Mouse (Mus musculus) heart, embryonic 15.5 days (tissue): ENCODE measurements around the gene Usp30. TPM values are rescaled to one million over a fixed set of nuclear protein-coding genes. Genes with fewer than 3 reads are reported as not detected.

Experiments used
- ATAC-seq: fragments of 200-750 bp; cut with Nextera tagmentation; replicated peaks from 2 replicates; pipeline ENCODE4 v1.8.0; 2017; ENCODE audit warnings: low read depth, moderate TSS enrichment; ENCODE audit not compliant: insufficient number of reproducible peaks, insufficient read depth, low FRiP score
- H3K27ac ChIP-seq: fragments of 300-500 bp; sonication (generic); 2 replicates; pipeline ENCODE4 v1.5.1; 2015; ENCODE audit warnings: mild to moderate bottlenecking, inconsistent platforms
- H3K27me3 ChIP-seq: fragments of 300-500 bp; sonication (generic); 2 replicates; pipeline ENCODE4 v1.6.1; 2015; ENCODE audit warnings: inconsistent platforms
- H3K36me3 ChIP-seq: fragments of 300-500 bp; sonication (generic); 2 replicates; pipeline ENCODE4 v1.6.1; 2015; ENCODE audit warnings: mild to moderate bottlenecking, inconsistent platforms
- H3K4me1 ChIP-seq: fragments of 300-500 bp; sonication (generic); replicated peaks from 2 replicates; pipeline ENCODE4 v1.6.1; 2015; ENCODE audit warnings: inconsistent platforms
- H3K4me2 ChIP-seq: fragments of 300-500 bp; sonication (generic); 2 replicates; pipeline ENCODE4 v1.6.1; 2015; ENCODE audit warnings: inconsistent platforms, mild to moderate bottlenecking, moderate library complexity
- H3K4me3 ChIP-seq: fragments of 300-500 bp; sonication (generic); 2 replicates; pipeline ENCODE4 v1.5.1; 2015; ENCODE audit warnings: mild to moderate bottlenecking, inconsistent platforms
- H3K9ac ChIP-seq: fragments of 300-500 bp; sonication (generic); 2 replicates; pipeline ENCODE4 v1.6.1; 2015; ENCODE audit warnings: mild to moderate bottlenecking, inconsistent platforms
- H3K9me3 ChIP-seq: fragments of 300-500 bp; sonication (generic); replicated peaks from 2 replicates; pipeline ENCODE4 v1.6.1; 2016; ENCODE audit warnings: inconsistent platforms
- WGBS: fragments of 180-500 bp; shearing (Covaris S2); methylation state at CpG from one replicate; pipeline ENCODE4 v1.1.7; 2015; ENCODE audit warnings: mixed read lengths; 5-methylcytosine and 5-hydroxymethylcytosine counted together
- polyA plus RNA-seq: library from polyadenylated mRNA; unstranded; fragments of >200 nt; fragmentation: Nextera tagmentation; extraction: Ambion mirVana; gene quantifications from 2 replicates; pipeline ENCODE4 v1.2.1, GENCODE M21; 2015

Gene Usp30
- polyA plus RNA-seq, result 7.8 and 8.9 TPM in 2 replicates

DNA sequence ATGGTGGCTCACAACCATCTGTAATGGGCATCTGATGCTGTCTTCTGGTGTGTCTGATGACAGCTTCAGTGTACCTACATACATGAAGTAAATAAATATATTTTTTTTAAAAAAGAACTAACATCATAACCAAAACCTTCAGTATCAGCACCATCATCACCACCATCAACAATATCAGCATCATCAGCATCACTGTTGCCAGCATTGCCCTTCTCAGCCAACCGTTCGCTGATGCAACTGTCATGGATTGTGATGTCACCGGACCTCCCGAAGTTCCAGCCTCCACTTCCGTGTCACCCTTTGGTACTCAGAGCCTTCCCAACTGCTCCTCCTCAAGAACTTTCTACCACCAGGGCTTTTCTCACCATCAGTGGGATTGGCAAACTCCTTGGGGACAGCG lies at the start of gene Usp30:
Gene Usp30, plus strand, starts transcription at position 301 of the 400 bp plus-strand sequence.
- Histone ChIP-seq H3K4me2 (no peak within 1 kb of the TSS), H3K9ac (no peak within 1 kb of the TSS), H3K36me3 (no peaks in the 10 kb centered on the region), H3K27ac (no peak within 1 kb of the TSS), H3K9me3 (no peaks in the 10 kb centered on the region), H3K4me3 (no peak within 1 kb of the TSS), H3K4me1 (no peaks in the 10 kb centered on the region), H3K27me3 (no peaks in the 10 kb centered on the region)
- WGBS, result 89% methylated on average over 6 of the region's 6 CpGs
- no peak for ATAC-seq

- Histone ChIP-seq H3K27ac (no peak overlapping the region), H3K9ac (no peak overlapping the region), H3K4me2 (no peak overlapping the region), H3K27me3 (0 out of 2 replicates have a peak, but pooled peaks cover 5% of the 10 kb centered on the region), H3K36me3 (no peaks in the 10 kb centered on the region), H3K4me1 (no peaks in the 10 kb centered on the region), H3K9me3 (no peaks in the 10 kb centered on the region), H3K4me3 (no peak overlapping the region)
- whole genome bisulfite sequencing, result 51% methylated on average over 6 of the region's 6 CpGs
- ATAC-seq, result no peak
These were observed 40.9 kb upstream of the Usp30 start for GRCm38 (mm10) chr5:114024390-114024789.

DNA sequence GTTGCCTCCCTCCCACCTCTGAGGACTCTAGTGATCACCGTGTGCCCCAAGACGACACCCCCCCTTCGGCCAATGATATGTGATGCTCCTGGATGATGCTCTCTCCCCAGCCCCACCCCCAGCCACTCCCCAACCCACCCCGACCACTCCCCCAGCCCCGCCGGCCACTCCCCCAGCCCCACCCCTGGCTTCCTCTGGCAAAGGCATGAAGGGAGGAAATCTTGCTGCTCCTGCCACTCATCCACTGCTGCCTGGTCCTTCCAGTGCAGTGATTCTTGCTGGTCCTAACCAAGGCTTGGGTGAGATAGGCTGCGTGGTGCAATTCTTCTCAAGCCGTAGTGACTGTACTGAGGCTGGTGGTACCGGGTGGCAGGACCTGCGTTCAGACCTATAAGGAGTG lies 40.4 kb upstream of the Usp30 start:
- no peak for ATAC-seq
- no peaks in the 10 kb centered on the region for H3K9me3 ChIP-seq
- 6% methylated on average over 10 of the region's 10 CpGs for WGBS

DNA sequence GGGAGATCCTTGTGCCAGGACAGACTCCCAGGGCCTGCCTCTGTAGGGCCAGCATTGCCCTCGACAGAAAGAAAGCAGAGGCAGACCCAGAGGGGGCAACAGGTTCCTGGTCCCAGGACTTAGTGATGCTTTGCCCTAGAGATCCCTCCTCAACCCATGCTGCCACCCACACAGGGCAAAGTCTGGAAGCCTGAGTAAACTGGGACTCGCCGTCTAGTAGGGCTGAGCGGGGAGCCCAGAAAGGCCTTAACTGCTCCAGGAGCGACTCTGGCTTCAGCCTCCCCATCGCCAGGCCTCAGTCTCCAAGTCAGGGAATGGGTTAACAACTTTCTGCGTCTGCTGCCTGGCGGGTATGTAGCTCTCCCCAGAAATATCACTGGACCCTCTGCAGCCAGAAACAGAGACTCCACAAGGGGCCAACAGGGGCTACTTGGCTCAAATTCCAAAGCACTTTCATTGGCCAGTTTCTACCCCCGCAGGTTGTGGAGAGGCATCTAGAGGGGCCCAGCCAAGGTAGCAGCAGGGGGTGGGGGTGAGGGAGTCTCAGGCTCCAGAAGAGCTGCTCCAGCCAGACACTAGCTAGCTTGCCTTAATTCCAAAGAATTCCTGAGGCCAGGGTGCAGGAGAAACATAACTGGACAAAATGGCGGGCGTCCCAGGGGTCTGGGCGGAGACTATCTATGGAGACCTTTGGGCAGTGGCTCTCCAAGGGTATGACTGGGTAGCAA lies 37.9 kb upstream of the Usp30 start:
- Histone ChIP-seq H3K27me3 (0 out of 2 replicates have a peak, but pooled peaks cover 5% of the 10 kb centered on the region), H3K4me2 (no peak overlapping the region), H3K9ac (no peak overlapping the region), H3K4me1 (no peaks in the 10 kb centered on the region), H3K9me3 (no peaks in the 10 kb centered on the region), H3K36me3 (no peaks in the 10 kb centered on the region), H3K4me3 (no peak overlapping the region), H3K27ac (no peak overlapping the region)
- no peak for ATAC-seq
- WGBS, result 82% methylated on average over 12 of the region's 12 CpGs

More for the DNA sequence above, 40.4 kb upstream of the Usp30 start:
- no peak overlapping the region for H3K9ac ChIP-seq
- H3K4me1 ChIP-seq, result no peaks in the 10 kb centered on the region
- H3K4me3 ChIP-seq, result no peak overlapping the region
- H3K36me3 ChIP-seq, result no peaks in the 10 kb centered on the region
- no peak overlapping the region for H3K27ac ChIP-seq
- H3K27me3 ChIP-seq, result 0 out of 2 replicates have a peak, but pooled peaks cover 5% of the 10 kb centered on the region
- H3K4me2 ChIP-seq, result no peak overlapping the region

DNA sequence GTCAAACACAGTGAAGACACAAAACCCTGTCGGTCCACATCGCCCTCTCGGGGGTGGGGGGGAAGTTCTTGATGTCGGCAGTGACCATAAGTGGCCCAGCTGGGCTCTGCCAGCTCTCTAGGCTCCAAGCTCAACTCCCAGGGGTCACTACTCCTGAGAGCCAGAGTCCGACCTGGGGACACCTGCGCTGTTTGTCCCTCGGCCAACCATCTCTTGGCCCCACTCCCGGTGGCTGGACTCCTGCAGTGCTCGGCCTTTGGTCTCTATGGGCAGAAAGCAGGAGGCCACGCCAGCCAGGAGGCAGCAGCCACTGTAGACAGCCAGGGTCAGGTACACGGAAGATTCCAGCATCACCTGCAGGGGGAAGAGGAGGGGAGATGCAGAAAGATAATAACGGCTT lies 37.1 kb upstream of the Usp30 start:
- ATAC-seq, result no peak
- H3K9ac ChIP-seq, result no peak overlapping the region
- no peaks in the 10 kb centered on the region for H3K9me3 ChIP-seq
- no peak overlapping the region for H3K27ac ChIP-seq
- no peaks in the 10 kb centered on the region for H3K36me3 ChIP-seq
- 0 out of 2 replicates have a peak, but pooled peaks cover 5% of the 10 kb centered on the region for H3K27me3 ChIP-seq
- H3K4me3 ChIP-seq, result no peak overlapping the region
- H3K4me2 ChIP-seq, result no peak overlapping the region
- H3K4me1 ChIP-seq, result no peaks in the 10 kb centered on the region
- WGBS, result 83% methylated on average over 12 of the region's 12 CpGs

- Histone ChIP-seq H3K4me2 (no peak overlapping the region), H3K27ac (no peak overlapping the region), H3K27me3 (0 out of 2 replicates have a peak, but pooled peaks cover 5% of the 10 kb centered on the region), H3K36me3 (no peaks in the 10 kb centered on the region), H3K4me3 (no peak overlapping the region), H3K9me3 (no peaks in the 10 kb centered on the region), H3K4me1 (no peaks in the 10 kb centered on the region), H3K9ac (no peak overlapping the region)
- 80% methylated on average over 12 of the region's 12 CpGs for WGBS
- no peak for ATAC-seq
These were observed 34.6 kb upstream of the Usp30 start for GRCm38 (mm10) chr5:114030652-114031051.

DNA sequence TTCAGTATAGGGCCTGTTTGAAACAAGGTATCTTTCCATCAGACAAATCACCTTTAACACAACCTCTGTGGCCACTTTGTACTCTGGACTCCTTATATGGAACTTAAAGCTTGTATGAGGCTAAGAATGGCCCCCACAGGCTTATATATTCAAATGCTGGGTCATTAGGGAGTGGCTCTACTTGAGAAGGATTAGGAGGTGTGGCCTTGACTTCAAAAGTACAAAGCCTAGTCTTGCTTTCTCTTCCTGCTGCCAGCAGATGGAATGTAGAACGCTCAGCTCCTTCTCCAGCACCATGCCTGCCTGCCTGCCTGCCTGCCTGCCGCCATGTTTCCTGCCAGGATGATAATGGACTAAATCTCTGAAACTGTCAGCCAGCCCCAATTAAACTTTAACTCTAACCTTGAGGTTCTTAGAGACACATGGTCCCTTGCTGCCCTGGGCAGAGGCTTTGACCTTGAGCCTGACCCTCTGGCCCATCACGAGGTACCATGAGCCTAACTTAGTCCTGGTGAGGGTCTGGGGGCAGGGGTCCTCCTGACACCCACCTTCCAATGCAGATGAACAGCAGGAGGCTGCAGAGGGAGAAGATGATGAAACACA lies 33.0 kb upstream of the Usp30 start:
- Histone ChIP-seq H3K27me3 (0 out of 2 replicates have a peak, but pooled peaks cover 5% of the 10 kb centered on the region), H3K9ac (no peak overlapping the region), H3K4me3 (no peak overlapping the region), H3K36me3 (no peaks in the 10 kb centered on the region), H3K27ac (no peak overlapping the region), H3K4me1 (no peaks in the 10 kb centered on the region), H3K4me2 (no peak overlapping the region), H3K9me3 (no peaks in the 10 kb centered on the region)
- ATAC-seq, result no peak
- WGBS, result 75% methylated on average over 3 of the region's 3 CpGs

- Histone ChIP-seq H3K36me3 (no peaks in the 10 kb centered on the region), H3K27ac (no peak overlapping the region), H3K4me1 (no peaks in the 10 kb centered on the region), H3K27me3 (no peaks in the 10 kb centered on the region), H3K4me2 (no peak overlapping the region), H3K9me3 (no peaks in the 10 kb centered on the region), H3K4me3 (no peak overlapping the region), H3K9ac (no peak overlapping the region)
- no peak for ATAC-seq
- 77% methylated on average over 7 of the region's 7 CpGs for WGBS
These were observed 30.9 kb upstream of the Usp30 start for GRCm38 (mm10) chr5:114034393-114034792.

GRCm38 (mm10) chr5:114035111-114035510 lies 30.1 kb upstream of the Usp30 start:
- ATAC-seq, result no peak
- H3K27ac ChIP-seq, result no peak overlapping the region
- no peak overlapping the region for H3K4me2 ChIP-seq
- no peak overlapping the region for H3K9ac ChIP-seq
- H3K4me1 ChIP-seq, result no peaks in the 10 kb centered on the region
- no peaks in the 10 kb centered on the region for H3K36me3 ChIP-seq
- no peak overlapping the region for H3K4me3 ChIP-seq
- 68% methylated on average over 10 of the region's 10 CpGs for WGBS
- no peaks in the 10 kb centered on the region for H3K27me3 ChIP-seq
- H3K9me3 ChIP-seq, result no peaks in the 10 kb centered on the region

GRCm38 (mm10) chr5:114040508-114040907 lies 24.8 kb upstream of the Usp30 start:
- 29% methylated on average over 7 of the region's 8 CpGs for WGBS
- Histone ChIP-seq H3K9ac (no peak overlapping the region), H3K27ac (no peak overlapping the region), H3K4me1 (peaks cover 12% of the 10 kb centered on the region), H3K9me3 (no peaks in the 10 kb centered on the region), H3K4me2 (no peak overlapping the region), H3K27me3 (no peaks in the 10 kb centered on the region; the same call in 1 of the 2 replicates), H3K36me3 (no peaks in the 10 kb centered on the region), H3K4me3 (no peak overlapping the region)
- ATAC-seq, result no peak

- no peak overlapping the region for H3K27ac ChIP-seq
- no peaks in the 10 kb centered on the region for H3K36me3 ChIP-seq
- H3K4me2 ChIP-seq, result no peak overlapping the region
- no peak for ATAC-seq
- H3K9ac ChIP-seq, result no peak overlapping the region
- peaks cover 12% of the 10 kb centered on the region for H3K4me1 ChIP-seq
- no peaks in the 10 kb centered on the region for H3K9me3 ChIP-seq
- 57% methylated on average over 1 of the region's 1 CpGs for WGBS
- H3K4me3 ChIP-seq, result no peak overlapping the region
- H3K27me3 ChIP-seq, result no peaks in the 10 kb centered on the region; the same call in 1 of the 2 replicates
These were observed 24.4 kb upstream of the Usp30 start for GRCm38 (mm10) chr5:114040911-114041310.
